Mouse (Mus musculus): ENCODE data around the gene Clcc1. TPM values are rescaled to one million over a fixed set of nuclear protein-coding genes. Genes with fewer than 3 reads are reported as not detected.
"Not testable (repeated sequence)": the region's sequence is repeated elsewhere in the genome, so short reads cannot be mapped to it uniquely, and the experiment has no call there.

Clcc1 gene
- total RNA-seq (2022): 10 to 100 TPM; 40.5 to 51.6 (median 47.0) TPM

DNA sequence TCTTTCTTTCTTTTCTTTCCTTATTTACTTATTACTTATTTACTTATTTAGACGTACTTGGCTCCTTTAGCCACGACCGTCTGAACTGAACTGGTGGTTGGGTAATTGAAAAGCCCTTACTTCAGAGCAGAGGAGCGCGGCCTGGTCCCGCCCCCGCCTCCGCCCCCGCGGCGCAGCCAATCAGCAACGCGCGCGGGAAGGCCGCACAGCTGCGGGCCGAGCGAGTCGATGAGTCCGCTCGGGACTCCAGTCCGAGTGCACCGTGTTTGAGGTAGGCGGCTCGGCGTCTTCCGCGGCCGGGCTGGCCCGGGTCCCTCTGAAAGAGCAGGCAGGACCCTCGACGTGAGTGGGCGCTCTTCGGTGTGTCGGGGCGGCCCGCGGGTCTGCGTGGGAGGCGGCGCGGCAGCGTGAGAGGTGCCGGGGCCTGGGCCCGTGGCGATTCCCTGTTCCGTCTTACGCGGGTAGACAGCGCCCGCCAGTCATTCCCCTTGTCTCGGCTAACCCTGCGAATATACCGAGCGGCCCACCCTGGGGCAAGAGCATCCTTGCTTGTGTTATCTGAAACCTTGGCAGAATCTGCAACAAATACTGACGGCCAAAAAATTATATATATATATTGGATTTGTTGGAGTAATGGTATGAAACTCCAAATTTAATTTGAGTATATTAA is at the start of gene Clcc1:
Gene Clcc1, plus strand, starts transcription at position 204 of the 670 bp plus-strand sequence.
- DNase-seq (ENCODE audit: low spot score): peak; percentile 95

DNA sequence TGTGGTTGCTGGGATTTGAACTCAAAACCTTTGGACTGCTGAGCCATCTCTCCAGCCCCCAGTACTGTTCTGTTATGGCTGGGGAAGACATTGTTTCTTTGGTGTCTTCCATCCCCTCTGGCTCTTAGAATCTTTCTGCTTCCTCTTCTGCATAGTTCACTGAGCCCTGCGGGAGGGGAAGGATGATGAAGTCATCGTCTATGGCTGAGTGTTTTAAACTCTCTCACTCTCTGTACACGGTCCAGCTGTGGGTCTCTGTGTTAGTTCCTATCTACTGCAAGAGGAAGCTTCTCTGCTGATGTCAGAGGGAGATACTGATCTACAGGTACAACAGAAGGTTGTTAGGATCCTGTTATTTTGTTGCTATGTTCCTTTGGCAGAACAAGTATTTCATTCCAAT is 44.8 kb upstream of the Clcc1 start:
- no peak for DNase-seq (ENCODE audit: low spot score)

DNA sequence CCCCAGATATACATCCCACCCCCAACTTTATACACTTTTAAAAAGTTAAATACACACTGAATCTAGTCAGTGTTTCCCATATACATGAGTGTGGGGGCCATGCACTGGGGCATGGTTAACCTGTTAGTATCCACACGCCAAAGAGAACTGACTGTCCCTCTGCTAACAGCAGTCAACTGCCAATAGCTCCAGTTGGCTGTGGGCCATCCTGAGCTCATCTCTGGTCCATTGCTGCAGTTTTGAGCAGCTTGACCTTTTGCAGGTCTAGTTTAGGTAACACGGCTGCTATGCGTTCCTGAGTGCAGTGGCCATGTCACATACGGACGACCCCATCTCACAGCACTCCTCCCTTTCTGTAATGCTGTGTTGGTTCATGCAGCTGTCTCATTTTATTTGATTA is 19.0 kb upstream of the Clcc1 start:
- DNase-seq (ENCODE audit: low spot score): no peak

- no peak for DNase-seq (ENCODE audit: low spot score)
Measured at GRCm38 (mm10) chr3:108639412-108639811, 14.3 kb upstream of the Clcc1 start.

- no peak for DNase-seq (ENCODE audit: low spot score)
Measured at GRCm38 (mm10) chr3:108640998-108641397, 12.7 kb upstream of the Clcc1 start.

GRCm38 (mm10) chr3:108644856-108645255 is 8.9 kb upstream of the Clcc1 start:
- DNase-seq (ENCODE audit: low spot score): no peak

GRCm38 (mm10) chr3:108646036-108646435 is 7.7 kb upstream of the Clcc1 start:
- DNase-seq (ENCODE audit: low spot score): no peak

- not testable (repeated sequence) for DNase-seq (ENCODE audit: low spot score)
Measured at GRCm38 (mm10) chr3:108647681-108648080, 6.0 kb upstream of the Clcc1 start.

DNA sequence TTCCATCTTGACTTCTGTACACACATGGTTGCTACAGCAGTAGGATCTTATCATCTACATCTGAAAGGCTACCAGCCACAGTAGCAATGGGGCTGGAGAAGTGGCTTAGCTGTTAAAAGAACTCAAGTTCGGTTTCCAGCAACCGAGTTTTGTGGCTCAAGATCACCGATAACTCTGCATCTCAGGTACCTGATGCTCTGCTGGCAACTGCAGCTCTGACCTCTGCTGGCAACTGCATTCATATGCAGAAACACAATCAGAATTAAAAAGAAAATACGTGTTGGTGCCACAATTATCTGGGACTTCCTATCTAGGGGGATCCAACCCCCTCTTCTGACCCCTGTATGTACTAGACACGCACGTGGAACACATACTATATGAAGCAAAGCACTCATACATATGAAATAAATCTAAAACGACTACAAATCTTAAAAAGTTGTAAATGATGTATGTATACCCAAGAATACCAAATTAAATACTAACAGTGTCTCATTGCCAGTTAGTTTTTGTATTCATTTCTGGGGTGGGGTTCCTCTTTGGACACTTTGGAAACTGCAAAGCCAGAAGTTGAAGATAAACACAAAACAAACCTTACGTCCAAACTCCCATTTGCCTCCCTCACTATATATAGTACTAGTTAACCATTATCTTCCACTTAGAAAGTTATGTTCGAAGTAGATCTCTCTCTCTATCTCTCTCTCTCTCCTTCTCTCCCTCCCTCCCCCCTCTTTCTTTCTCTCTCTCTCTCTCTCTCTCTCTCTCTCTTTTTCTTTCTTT is 659 bp upstream of the Clcc1 start:
- no peak for DNase-seq (ENCODE audit: low spot score)

- DNase-seq (ENCODE audit: low spot score): no peak
Measured at GRCm38 (mm10) chr3:108654566-108654965, 853 bp downstream of the Clcc1 start.

- DNase-seq (ENCODE audit: low spot score): no peak
Measured at GRCm38 (mm10) chr3:108655486-108655885, 1.8 kb downstream of the Clcc1 start.

DNA sequence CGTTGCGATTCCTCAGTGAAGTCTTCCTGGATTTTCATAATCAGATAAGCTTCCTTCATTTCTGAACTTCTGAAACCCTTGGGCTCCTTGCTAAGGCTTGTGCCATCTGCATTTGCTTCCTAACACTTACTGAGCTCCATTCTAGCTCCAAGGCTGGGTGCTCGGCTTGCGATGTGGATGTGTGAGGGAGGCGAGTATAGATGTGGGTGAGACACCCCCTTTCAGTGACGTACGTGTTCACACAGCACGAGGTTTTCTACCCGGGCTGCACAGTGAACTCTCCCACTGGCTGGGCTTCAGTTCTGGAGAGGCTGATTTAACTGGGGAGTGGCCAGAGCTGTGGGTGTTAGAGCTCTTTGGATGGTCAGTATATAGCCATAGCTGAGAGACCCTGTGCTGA is 4.9 kb downstream of the Clcc1 start:
- no peak for DNase-seq (ENCODE audit: low spot score)

- DNase-seq (ENCODE audit: low spot score): no peak
Measured at GRCm38 (mm10) chr3:108660941-108661340, 7.2 kb downstream of the Clcc1 start.

GRCm38 (mm10) chr3:108676616-108677015 is 22.9 kb downstream of the Clcc1 start:
- no peak for DNase-seq (ENCODE audit: low spot score)

DNA sequence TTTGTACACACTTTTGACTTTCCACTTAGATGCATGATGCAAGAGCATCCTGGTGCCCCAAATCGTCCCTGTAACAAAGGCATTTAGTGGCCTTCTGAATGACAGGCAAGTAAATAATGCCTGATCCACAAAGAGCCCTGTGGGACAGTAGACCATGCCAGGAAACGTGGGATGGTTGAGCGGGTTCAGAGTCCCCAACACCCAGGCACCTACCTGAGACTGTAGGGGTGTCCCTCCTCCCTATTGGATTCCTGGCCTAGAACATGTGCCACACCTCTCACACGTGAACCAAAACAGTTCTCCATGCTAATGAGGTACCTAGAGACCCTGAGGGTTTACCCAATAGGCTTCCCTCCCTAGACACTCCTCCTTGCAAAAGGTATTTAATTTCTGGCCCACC is 27.3 kb downstream of the Clcc1 start:
- no peak for DNase-seq (ENCODE audit: low spot score)

DNA sequence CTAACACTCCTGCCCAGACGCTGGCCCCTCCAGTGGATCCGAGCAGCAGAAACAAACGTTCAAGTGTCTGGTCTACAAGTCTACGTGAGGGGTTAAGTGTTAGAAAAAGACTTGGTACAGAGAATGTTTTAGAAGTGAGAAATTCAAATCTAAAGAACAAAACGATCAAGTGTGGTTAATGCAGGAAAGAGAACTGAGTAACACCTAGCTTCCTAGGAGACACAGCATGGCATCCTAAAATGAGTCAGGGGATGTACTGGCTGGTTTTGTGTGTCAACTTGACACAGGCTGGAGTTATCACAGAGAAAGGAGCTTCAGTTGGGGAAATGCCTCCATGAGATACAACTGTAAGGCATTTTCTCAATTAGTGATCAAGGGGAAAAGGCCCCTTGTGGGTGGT is 29.9 kb downstream of the Clcc1 start:
- DNase-seq (ENCODE audit: low spot score): not testable (repeated sequence)

DNA sequence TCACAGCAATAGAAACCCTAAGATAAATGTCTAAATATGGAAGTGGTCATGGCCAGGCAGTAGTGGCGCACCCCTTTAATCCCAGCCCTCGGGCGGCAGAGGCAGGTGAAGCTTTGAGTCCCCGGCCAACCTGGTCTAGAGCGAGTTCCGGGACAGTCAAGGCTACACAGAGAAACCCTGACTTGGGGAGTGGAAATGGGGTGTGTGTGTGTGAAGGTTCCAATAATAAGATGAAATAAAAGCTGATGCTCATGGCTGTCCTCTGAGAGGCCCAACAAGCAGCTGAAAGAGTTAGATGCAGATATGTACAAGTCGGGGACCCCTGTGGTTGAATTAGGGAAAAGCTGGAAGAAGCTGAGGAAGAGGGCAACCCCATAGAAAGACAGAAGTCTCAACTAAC is 32.0 kb downstream of the Clcc1 start:
- no peak for DNase-seq (ENCODE audit: low spot score)

- DNase-seq (ENCODE audit: low spot score): no peak
Measured at GRCm38 (mm10) chr3:108689015-108689441, 35.3 kb downstream of the Clcc1 start.

GRCm38 (mm10) chr3:108689446-108689845 is 35.7 kb downstream of the Clcc1 start:
- DNase-seq (ENCODE audit: low spot score): no peak

DNA sequence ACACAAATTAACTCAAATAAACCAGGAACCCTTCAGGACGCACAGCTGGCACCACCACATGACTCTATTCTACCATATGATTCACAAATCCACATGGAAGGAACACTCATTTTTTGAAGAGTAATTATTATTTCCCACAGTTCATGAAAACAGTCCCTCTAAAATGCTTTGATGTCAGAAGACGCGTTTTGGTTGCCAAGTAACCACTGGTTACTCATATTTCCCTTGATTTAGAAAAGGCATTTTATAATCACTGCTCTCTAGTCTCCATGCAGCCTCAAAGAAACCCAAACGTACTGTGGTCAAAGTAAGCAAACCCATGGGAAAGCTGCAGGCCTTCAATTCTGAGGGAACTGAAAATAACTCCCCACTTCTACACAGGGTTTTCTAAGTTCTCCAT is 36.3 kb downstream of the Clcc1 start:
- no peak for DNase-seq (ENCODE audit: low spot score)

- no peak for DNase-seq (ENCODE audit: low spot score)
Measured at GRCm38 (mm10) chr3:108694321-108694720, 40.6 kb downstream of the Clcc1 start.

DNA sequence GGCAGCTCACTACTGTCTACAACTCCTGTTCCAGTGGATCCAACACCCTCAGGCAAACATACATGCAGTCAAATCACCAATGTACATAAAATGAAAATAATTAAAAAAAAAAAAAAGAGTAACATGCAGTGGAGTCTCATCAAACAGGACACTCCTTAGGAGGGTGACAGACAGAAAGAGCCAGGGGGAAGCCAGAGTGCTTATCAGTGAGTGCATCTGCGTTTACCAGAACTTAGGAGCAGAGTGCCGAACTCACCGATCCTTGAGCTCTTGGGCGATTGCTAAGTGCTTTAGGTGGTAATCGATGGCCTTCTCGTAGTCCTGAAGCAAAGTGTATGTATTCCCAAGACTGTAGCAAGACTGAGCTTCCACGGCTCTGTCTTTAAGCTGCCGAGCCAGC is 44.9 kb downstream of the Clcc1 start:
- no peak for DNase-seq (ENCODE audit: low spot score)

DNA sequence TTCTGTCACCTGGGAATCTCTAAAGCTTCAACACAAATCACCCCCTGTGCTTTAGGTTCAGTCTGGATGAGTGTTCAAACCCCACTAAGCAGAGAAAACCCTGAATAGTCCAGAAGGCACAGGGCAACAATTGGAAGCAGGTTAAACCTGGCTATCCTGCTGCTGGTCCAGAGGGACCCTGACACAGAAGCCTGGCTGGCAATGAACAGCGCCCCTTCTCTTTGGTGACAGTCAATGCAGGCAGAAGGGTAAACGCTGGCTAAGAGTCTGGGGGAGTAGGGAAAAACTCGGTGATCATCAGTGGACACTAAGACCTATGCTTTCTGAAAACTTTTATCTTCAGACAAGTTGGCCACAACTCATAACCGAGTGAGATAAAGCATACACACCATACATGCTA is 46.1 kb downstream of the Clcc1 start:
- DNase-seq (ENCODE audit: low spot score): no peak
